Mouse (Mus musculus): Measurements from ENCODE around the gene Aplp2.

GRCm38 (mm10) chr9:31122464-31123030, 89.1 kb downstream of the Aplp2 start:
- TF ChIP-seq POLR2A (IDR thresholded peaks at IDR 0.05; ENCODE audit: low read depth, low read length) = no peak
- TF ChIP-seq CTCF (conservative IDR thresholded peaks at IDR 0.05; ENCODE audit: insufficient read depth, insufficient read length, low read depth, low read length) = no peak
